Mouse (Mus musculus): ENCODE results near the gene Slc36a2. TPM values are rescaled to one million over a fixed set of nuclear protein-coding genes. Genes with fewer than 3 reads are reported as not detected.

Slc36a2 gene
- polyA plus RNA-seq, 1 experiment from 2014 or later: 2.9 TPM

- Histone ChIP-seq H3K27me3 (replicated peaks) (no peaks in the 10 kb centered on the region), H3K4me1 (peaks cover 30% of the 10 kb centered on the region), H3K27ac (replicated peaks) (peak overlapping the region; percentile 86), H3K4me2 (peak overlapping the region; percentile 35), H3K9ac (peak overlapping the region; percentile 33; the same call in 1 of the 2 replicates), H3K9me3 (peaks cover 4% of the 10 kb centered on the region; the same call in 1 of the 2 replicates), H3K36me3 (peaks cover 5% of the 10 kb centered on the region; the same call in 1 of the 2 replicates), H3K4me3 (no peak overlapping the region)
- 34% methylated on average over 7 of the region's 7 CpGs for WGBS
- ATAC-seq (ENCODE audit: extremely low read depth, insufficient number of reproducible peaks, low FRiP score, low TSS enrichment): no peak; the same call in 1 of the 2 replicates
These were observed 71.5 kb downstream of the Slc36a2 start for GRCm38 (mm10) chr11:55113209-55113860.

GRCm38 (mm10) chr11:55110566-55111169 lies 74.2 kb downstream of the Slc36a2 start:
- Histone ChIP-seq H3K36me3 (peaks cover 24% of the 10 kb centered on the region; the same call in 1 of the 2 replicates), H3K4me3 (no peak overlapping the region), H3K4me1 (peaks cover 30% of the 10 kb centered on the region), H3K4me2 (no peak overlapping the region), H3K27me3 (replicated peaks) (no peaks in the 10 kb centered on the region), H3K9ac (no peak overlapping the region), H3K27ac (replicated peaks) (0 out of 2 replicates have a peak overlapping the region, but pooled peaks have one; percentile 39), H3K9me3 (peaks cover 4% of the 10 kb centered on the region; the same call in 1 of the 2 replicates)
- ATAC-seq (ENCODE audit: extremely low read depth, insufficient number of reproducible peaks, low FRiP score, low TSS enrichment): no peak
- WGBS: 65% methylated on average over 7 of the region's 7 CpGs

GRCm38 (mm10) chr11:55109521-55110300 lies 75.2 kb downstream of the Slc36a2 start:
- no peak for ATAC-seq (ENCODE audit: extremely low read depth, insufficient number of reproducible peaks, low FRiP score, low TSS enrichment)
- Histone ChIP-seq H3K27me3 (replicated peaks) (no peaks in the 10 kb centered on the region), H3K4me1 (peaks cover 30% of the 10 kb centered on the region), H3K9me3 (no peaks in the 10 kb centered on the region), H3K36me3 (peaks cover 24% of the 10 kb centered on the region; the same call in 1 of the 2 replicates), H3K4me3 (no peak overlapping the region), H3K9ac (no peak overlapping the region), H3K4me2 (no peak overlapping the region), H3K27ac (replicated peaks) (no peak overlapping the region)
- WGBS: 83% methylated on average over 7 of the region's 7 CpGs

Other genes starting within 250 kb of the Slc36a2 start
- gene Tnip1, start 222.2 kb downstream of the Slc36a2 start, polyA plus RNA-seq (2015; fragmentation: Nextera tagmentation; extraction: Ambion mirVana): 18.6 and 21.2 TPM in 2 replicates
- gene Anxa6, start 151.6 kb downstream of the Slc36a2 start, polyA plus RNA-seq (2015; fragmentation: Nextera tagmentation; extraction: Ambion mirVana): 315 and 354 TPM in 2 replicates
- gene Ccdc69, start 106.9 kb downstream of the Slc36a2 start, polyA plus RNA-seq (2015; fragmentation: Nextera tagmentation; extraction: Ambion mirVana): 18.8 and 20.8 TPM in 2 replicates
- gene Gm2a, start 87.0 kb downstream of the Slc36a2 start, polyA plus RNA-seq (2015; fragmentation: Nextera tagmentation; extraction: Ambion mirVana): 42.2 and 45.3 TPM in 2 replicates
- gene Slc36a3, start 33.4 kb downstream of the Slc36a2 start, polyA plus RNA-seq (2015; fragmentation: Nextera tagmentation; extraction: Ambion mirVana): not detected in 2 replicates
- gene Slc36a1, start 19.3 kb upstream of the Slc36a2 start, polyA plus RNA-seq (2015; fragmentation: Nextera tagmentation; extraction: Ambion mirVana): 0.88 and 1.0 TPM in 2 replicates
- 0.01 TPM in 1 of 2 replicates, not detected in the other for gene Fat2, start 151.5 kb upstream of the Slc36a2 start, polyA plus RNA-seq (2015; fragmentation: Nextera tagmentation; extraction: Ambion mirVana)
- gene Sparc, start 238.1 kb upstream of the Slc36a2 start, polyA plus RNA-seq (2015; fragmentation: Nextera tagmentation; extraction: Ambion mirVana): 1,654 and 1,741 TPM in 2 replicates

All from heart, embryonic 13.5 days (tissue).